Mouse (Mus musculus): ENCODE results near the gene Rchy1.

GRCm38 (mm10) chr5:91961370-91961769 is 1.5 kb downstream of the Rchy1 start:
- no peak for TF ChIP-seq POLR2A (IDR thresholded peaks at IDR 0.05; ENCODE audit: extremely low read depth, insufficient read depth, low read length)
- no peak for TF ChIP-seq CTCF (IDR thresholded peaks at IDR 0.05; ENCODE audit: extremely low read depth, insufficient read depth, low read length)
